ENCODE assay signal across 13 mouse cellular contexts in genomic region chr6:38032801-38033566, GRCm38 (mm10). TPM values are rescaled to one million over a fixed set of nuclear protein-coding genes. Genes with fewer than 3 reads are reported as not detected.
DNase-seq lines count a peak whose midpoint lies in the region; ATAC-seq and TF ChIP-seq lines count a peak whose summit lies in the region.
"Had no signal": no experiment of that assay in that cellular context is flagged by ENCODE, and none has a peak within 500 bp of the region (broad histone marks: within the 10 kb centered on the region; RNA-seq: fewer than 3 reads in every experiment).

No protein-coding gene starts in this region.

- 66% methylated on average over 5 of the region's 5 CpGs for WGBS in hindbrain, embryonic 12.5 days
- 67% methylated on average over 5 of the region's 5 CpGs for WGBS in hindbrain, embryonic 13.5 days
- 59% methylated on average over 5 of the region's 5 CpGs for WGBS in lung, embryonic 16.5 days
- 48% methylated on average over 5 of the region's 5 CpGs for WGBS in kidney, postnatal 0 days

- H3K27me3 ChIP-seq in hindbrain, embryonic 12.5 days = no peaks in the 10 kb centered on the region
- no peaks in the 10 kb centered on the region for H3K27me3 ChIP-seq in hindbrain, embryonic 13.5 days
- no peaks in the 10 kb centered on the region for H3K27me3 ChIP-seq in lung, embryonic 16.5 days (ENCODE audit: control insufficient read depth, insufficient read depth, low read depth, low read length)
- H3K27me3 ChIP-seq in kidney, postnatal 0 days (ENCODE audit: insufficient read depth, low read length) = no peaks in the 10 kb centered on the region
- H3K27me3 ChIP-seq: liver, embryonic 15.5 days had no signal

- H3K4me2 ChIP-seq in hindbrain, embryonic 12.5 days (replicated peaks) = no peak overlapping the region
- no peak overlapping the region for H3K4me2 ChIP-seq in hindbrain, embryonic 13.5 days
- no peak overlapping the region for H3K4me2 ChIP-seq in lung, embryonic 16.5 days (ENCODE audit: low read depth, low read length)
- no peak overlapping the region for H3K4me2 ChIP-seq in kidney, postnatal 0 days (ENCODE audit: low read length)
- H3K4me2 ChIP-seq: liver, embryonic 15.5 days had no signal

- H3K9ac ChIP-seq in hindbrain, embryonic 12.5 days = no peak overlapping the region
- no peak overlapping the region for H3K9ac ChIP-seq in hindbrain, embryonic 13.5 days
- no peak overlapping the region for H3K9ac ChIP-seq in lung, embryonic 16.5 days (ENCODE audit: low read length)
- H3K9ac ChIP-seq in kidney, postnatal 0 days (ENCODE audit: low read depth, low read length) = no peak overlapping the region
- H3K9ac ChIP-seq: liver, embryonic 15.5 days had no signal

- H3K36me3 ChIP-seq in hindbrain, embryonic 12.5 days = no peaks in the 10 kb centered on the region
- H3K36me3 ChIP-seq in hindbrain, embryonic 13.5 days = no peaks in the 10 kb centered on the region
- H3K36me3 ChIP-seq in lung, embryonic 16.5 days (ENCODE audit: control insufficient read depth, insufficient read depth, low read length) = no peaks in the 10 kb centered on the region
- H3K36me3 ChIP-seq in kidney, postnatal 0 days (ENCODE audit: insufficient read depth, low read length) = no peaks in the 10 kb centered on the region
- H3K36me3 ChIP-seq: liver, embryonic 15.5 days; midbrain, embryonic 10.5 days had no signal

- no peak overlapping the region for H3K4me3 ChIP-seq in hindbrain, embryonic 12.5 days
- no peak overlapping the region for H3K4me3 ChIP-seq in hindbrain, embryonic 13.5 days
- H3K4me3 ChIP-seq in lung, embryonic 16.5 days (ENCODE audit: low read length) = no peak overlapping the region
- no peak overlapping the region for H3K4me3 ChIP-seq in kidney, postnatal 0 days (replicated peaks; ENCODE audit: low read depth, low read length)
- H3K4me3 ChIP-seq: liver, embryonic 15.5 days; midbrain, embryonic 10.5 days had no signal

- no peak for DNase-seq in lung, postnatal 4 days
- peak; percentile 85 for DNase-seq in kidney, postnatal 0 days (ENCODE audit: low spot score)
- peak; percentile 18 for DNase-seq in lung, postnatal 25 days (ENCODE audit: low spot score)
- no peak for DNase-seq in layer of hippocampus, postnatal 14 days (ENCODE audit: low spot score in 2 of 2)
- DNase-seq in layer of hippocampus, postnatal 10 days (ENCODE audit: low spot score in 2 of 2) = no peak
- DNase-seq: cerebellum, adult 2 months; thymus, adult 2 months had no signal

- TF ChIP-seq CTCF in kidney, postnatal 0 days (IDR thresholded peaks at IDR 0.05; ENCODE audit: low read depth) = no peak

- no peaks in the 10 kb centered on the region for H3K9me3 ChIP-seq in hindbrain, embryonic 12.5 days (replicated peaks)
- H3K9me3 ChIP-seq in hindbrain, embryonic 13.5 days = no peaks in the 10 kb centered on the region
- H3K9me3 ChIP-seq in lung, embryonic 16.5 days (ENCODE audit: control insufficient read depth, low read length) = no peaks in the 10 kb centered on the region
- no peaks in the 10 kb centered on the region for H3K9me3 ChIP-seq in kidney, postnatal 0 days (replicated peaks; ENCODE audit: low read length)
- H3K9me3 ChIP-seq: liver, embryonic 15.5 days; midbrain, embryonic 10.5 days had no signal

- no peak for ATAC-seq in hindbrain, embryonic 12.5 days (ENCODE audit: low FRiP score)
- ATAC-seq in hindbrain, embryonic 13.5 days (ENCODE audit: low FRiP score) = no peak
- peak; percentile 61; the same call in 1 of the 2 replicates for ATAC-seq in lung, embryonic 16.5 days (ENCODE audit: low read depth)
- ATAC-seq in kidney, postnatal 0 days (replicated peaks; ENCODE audit: low FRiP score, low read depth) = no peak

- H3K27ac ChIP-seq in hindbrain, embryonic 12.5 days = peak overlapping the region; percentile 23; the same call in 1 of the 2 replicates
- H3K27ac ChIP-seq in hindbrain, embryonic 13.5 days = no peak overlapping the region
- H3K27ac ChIP-seq in lung, embryonic 16.5 days (ENCODE audit: low read length) = peak overlapping the region; percentile 59
- H3K27ac ChIP-seq in kidney, postnatal 0 days = peak overlapping the region; percentile 71
- H3K27ac ChIP-seq: liver, embryonic 15.5 days; midbrain, embryonic 10.5 days had no signal

- peaks cover 10% of the 10 kb centered on the region for H3K4me1 ChIP-seq in hindbrain, embryonic 12.5 days
- peaks cover 9% of the 10 kb centered on the region for H3K4me1 ChIP-seq in hindbrain, embryonic 13.5 days (replicated peaks)
- peaks cover 17% of the 10 kb centered on the region for H3K4me1 ChIP-seq in lung, embryonic 16.5 days (replicated peaks; ENCODE audit: control insufficient read depth, insufficient read depth, low read length)
- peaks cover 12% of the 10 kb centered on the region for H3K4me1 ChIP-seq in kidney, postnatal 0 days (replicated peaks; ENCODE audit: insufficient read depth, low read length)
- H3K4me1 ChIP-seq: liver, embryonic 15.5 days had no signal

RNA-seq across cellular contexts. Expression of gene Svopl, which starts 13.8 kb away (rescaled TPM):
- 3.9 and 4.2 TPM in 2 replicates for polyA plus RNA-seq in hindbrain, embryonic 12.5 days (2016; fragmentation: Nextera tagmentation; extraction: Ambion mirVana)
- polyA plus RNA-seq in hindbrain, embryonic 13.5 days (2015; fragmentation: Nextera tagmentation; extraction: Ambion mirVana) = 1.5 and 3.1 TPM in 2 replicates
- 1.6 and 1.7 TPM in 2 replicates for polyA plus RNA-seq in lung, embryonic 16.5 days (2015; fragmentation: Nextera tagmentation; extraction: Ambion mirVana)
- 16.8 and 18.0 TPM in 2 replicates for polyA plus RNA-seq in kidney, postnatal 0 days (2015; fragmentation: Nextera tagmentation; extraction: Ambion mirVana)
- under 1 TPM; 0.21 to 0.48 TPM for total RNA-seq in layer of hippocampus, postnatal 14 days (2021)
- under 1 TPM; 0.31 to 0.50 TPM for total RNA-seq in layer of hippocampus, postnatal 10 days (2021)
- total RNA-seq: granulocyte monocyte progenitor cell, adult 5-6 weeks had no signal
- polyA plus RNA-seq: liver, embryonic 15.5 days had no signal

Comparison
In these comparisons a context has a peak if more than half of its experiments do, and no peak if none do; other contexts are left out.
1. DNase-seq: peak in kidney, postnatal 0 days (single experiment) and lung, postnatal 25 days (single experiment); none in lung, postnatal 4 days (0 of 2), layer of hippocampus, postnatal 14 days (0 of 2) and layer of hippocampus, postnatal 10 days (0 of 2).